Mouse (Mus musculus) lung, postnatal 10 days (tissue): ENCODE data around the gene Arl3.

Experiments
- DNase-seq: peaks from one replicate; pipeline ENCODE4 v3.0.0; 2021

Gene Arl3

DNA sequence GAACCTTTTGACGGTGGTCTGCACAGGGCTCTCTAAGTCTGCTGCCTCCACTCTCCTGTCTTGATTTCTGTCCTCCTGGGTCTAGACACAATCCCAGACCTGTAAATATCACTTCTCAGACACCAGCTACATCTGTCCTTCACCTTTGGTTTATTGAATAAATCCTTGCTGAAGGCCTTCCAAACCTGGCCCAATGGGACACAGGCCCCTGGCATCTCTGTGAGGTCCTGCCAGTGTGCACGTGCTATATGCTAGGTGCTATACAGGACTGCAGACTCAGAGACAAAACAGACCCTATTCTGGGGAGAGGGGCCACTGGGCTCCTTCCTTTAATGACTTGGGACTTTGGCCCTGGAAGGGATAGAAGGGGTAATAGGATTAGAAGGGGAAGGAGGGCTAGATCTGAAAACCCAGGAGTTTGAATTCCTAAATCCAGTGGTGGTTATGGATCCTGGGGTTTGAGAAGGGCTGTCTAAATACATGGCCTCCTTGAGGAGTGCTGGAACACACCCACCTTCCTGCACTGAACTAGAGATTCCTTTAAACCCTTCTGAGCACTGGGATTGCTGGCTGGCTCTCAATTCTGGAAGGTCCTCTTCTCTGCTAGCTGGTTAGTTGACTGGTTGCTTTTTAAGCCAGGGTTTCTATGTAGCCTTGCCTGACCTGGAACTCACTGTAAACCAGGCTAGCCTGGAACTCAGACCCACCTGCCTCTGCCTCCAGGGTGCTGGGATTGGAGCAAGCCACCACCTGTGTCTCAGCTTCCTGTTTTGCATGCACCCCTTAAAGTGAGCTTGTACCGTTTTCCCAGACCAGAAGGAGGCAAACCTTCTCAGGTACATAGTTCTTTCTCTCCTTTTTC lies 56.1 kb downstream of the Arl3 start:
- DNase-seq: no peak

DNA sequence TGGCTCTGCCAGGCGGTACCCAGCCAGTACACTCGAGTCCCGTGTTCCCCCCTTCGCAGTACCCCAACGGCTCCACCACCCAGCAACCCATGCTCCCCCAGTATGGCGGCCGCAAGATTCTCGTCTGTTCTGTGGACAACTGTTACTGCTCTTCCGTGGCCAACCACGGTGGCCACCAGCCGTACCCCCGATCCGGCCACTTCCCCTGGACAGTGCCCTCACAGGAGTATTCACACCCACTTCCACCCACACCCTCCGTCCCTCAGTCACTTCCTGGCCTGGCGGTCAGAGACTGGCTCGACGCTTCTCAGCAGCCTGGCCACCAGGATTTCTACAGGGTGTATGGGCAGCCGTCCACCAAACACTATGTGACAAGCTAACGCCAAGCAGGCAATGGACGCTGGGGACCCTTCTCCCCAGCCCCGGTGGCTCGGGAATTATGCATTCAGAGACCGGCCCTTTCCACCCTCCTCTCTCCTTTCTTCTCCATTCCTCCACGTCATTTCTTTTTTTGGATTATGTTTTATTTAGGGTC lies 57.6 kb downstream of the Arl3 start:
- DNase-seq: no peak

DNA sequence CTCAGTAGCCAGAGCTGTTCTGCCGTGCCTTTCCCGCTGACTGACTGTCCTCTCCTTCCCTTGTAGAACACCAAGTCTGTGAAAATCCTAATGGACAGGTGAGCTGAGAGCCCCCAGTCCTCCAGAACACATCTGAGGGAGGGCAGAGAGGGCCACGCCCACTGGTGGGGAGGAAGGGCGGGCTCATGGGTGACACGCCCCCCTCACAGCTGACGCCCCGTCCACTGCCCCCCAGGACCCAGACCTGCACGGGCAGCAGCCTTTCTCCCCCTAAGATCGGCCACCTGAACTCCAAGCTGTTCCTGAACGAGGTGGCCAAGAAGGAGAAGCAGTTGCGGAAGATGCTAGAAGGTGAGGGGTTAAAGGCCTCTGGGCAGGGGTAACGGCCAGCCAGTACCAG lies 58.6 kb downstream of the Arl3 start:
- DNase-seq: no peak

DNA sequence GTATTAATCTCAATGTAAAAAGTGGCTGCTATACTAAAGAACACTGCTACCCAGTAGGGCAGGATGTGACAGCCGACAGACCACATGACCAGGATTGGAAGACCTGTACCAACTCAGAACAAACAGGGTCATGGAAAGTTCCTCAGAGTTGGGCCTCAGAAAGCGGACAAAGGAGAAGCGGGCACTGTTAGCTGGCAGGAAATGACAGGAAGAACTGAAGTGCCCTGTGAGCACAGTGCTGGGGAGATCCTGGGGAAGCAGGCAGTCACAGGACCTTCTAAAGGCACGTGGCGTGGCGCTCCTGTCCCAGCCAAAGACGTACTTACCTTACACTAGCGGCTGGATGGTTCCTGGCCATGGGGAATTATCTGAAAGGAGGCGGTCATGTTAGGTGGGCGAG lies 61.7 kb downstream of the Arl3 start:
- peak; percentile 66 for DNase-seq

DNA sequence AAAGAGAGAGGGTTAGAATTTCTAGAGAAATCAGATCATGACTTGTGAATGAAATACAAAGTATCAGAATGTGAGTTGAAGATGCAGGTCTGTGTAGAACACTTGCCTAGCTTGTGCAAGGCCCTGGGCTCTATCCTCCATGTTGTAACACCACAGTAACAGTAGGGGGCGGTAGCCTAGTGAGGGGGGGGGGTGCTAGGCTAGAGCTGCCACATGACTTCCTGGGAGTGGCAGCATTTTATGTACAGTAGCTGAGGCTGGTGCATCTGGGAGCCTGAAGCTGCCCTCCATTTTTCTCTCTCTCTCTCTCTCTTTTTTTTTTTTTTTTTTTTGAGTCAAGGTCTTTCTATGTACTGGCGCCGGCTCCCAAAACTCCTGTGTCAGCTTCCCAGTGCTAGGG lies 62.2 kb downstream of the Arl3 start:
- DNase-seq: peak; percentile 63

DNA sequence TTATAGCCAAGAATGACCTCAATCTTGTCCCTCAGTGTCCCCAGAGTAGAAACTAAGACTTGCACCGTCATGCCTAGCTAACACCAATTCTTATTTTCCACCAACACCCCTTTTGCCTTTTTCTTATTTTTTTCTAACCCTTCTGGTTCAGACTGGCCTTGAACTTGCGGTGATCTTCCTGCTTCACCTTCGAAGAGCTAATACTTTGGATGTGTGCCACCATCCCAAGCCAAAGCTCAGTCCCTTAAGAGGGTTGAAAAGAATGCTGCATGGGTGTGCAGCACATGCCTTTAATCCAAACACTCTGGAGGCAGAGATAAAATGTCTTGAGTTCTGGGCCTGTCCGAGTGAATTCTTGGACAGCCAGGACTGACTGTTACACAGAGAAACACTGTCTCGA lies 62.6 kb downstream of the Arl3 start:
- DNase-seq: no peak

DNA sequence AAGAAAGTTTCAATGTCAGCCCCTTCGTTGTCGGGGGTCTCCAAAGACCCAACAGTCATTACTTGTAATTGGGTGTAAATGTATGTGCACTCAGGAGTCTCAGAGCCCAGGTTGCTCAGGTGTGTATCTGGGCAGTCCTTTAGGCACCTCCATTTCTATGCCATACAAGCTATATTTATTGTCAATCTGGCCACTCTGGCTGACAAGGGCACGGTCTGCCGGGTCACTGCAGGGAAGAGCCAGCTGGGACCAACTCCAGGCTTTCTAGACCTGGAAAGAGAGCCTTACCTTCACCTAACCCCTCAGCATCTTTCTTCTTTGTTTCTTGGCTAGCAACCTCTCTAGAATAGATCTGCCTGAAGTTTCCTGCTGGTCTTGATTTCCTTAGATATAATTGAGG lies 63.3 kb downstream of the Arl3 start:
- DNase-seq: no peak

DNA sequence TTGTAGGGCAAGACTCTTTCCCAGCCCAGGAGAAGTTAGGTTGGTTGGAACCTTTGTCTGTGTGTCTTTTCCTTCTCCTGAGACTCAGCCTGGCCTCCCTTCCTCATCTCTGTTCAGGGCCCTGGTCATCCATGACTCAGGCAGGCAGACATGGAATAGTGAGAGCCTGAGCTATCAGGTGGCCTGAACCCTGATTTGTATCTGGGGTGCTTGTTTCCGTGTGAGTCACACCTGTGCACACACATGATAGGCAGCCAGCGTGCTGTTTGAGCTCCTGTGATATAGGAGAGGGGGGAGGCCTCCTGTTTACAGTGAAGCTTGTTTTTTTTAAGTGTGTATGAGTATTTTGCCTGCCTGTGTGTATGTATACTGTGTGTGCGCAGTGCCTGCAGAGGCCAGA lies 63.8 kb downstream of the Arl3 start:
- no peak for DNase-seq

DNA sequence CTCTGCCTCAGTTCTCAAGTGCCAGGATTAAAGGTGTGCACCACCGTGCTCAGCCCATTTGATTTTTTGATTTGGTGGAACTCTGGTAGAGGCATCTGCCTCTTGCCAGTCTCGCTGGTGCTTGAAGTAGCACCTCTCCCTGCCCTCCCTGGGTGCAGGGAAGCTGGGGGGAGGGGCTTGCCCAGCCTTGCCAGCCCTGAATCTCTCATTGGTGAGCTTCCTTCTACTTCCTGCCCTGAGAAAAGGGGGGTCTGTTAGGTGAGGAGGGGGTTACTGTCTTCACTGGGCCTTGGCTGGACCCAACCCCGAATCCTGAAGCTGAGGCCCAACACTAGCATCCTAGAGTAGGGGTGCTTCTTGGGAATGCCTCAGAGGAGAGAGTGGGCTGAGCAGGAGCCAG lies 64.3 kb downstream of the Arl3 start:
- DNase-seq: no peak

DNA sequence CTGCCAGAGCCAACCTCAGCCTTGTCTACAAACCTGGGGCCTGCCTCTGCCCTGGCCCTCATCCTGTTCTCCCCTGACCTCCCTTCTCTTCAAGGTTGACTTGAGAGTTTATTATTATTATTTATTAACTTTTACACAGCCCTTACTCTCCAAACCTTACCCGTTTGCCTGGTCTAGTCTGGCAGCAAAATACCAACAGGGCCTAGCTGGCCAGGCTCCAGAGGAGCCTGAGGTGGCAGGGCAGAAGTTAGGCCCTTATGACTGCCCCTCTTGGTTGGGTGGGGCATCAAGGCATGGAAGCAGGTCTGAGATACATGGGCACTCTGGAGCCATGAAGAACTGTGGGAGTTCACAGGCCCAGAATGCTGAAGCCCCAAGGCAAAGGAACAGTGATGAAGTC lies 65.2 kb downstream of the Arl3 start:
- DNase-seq: no peak

DNA sequence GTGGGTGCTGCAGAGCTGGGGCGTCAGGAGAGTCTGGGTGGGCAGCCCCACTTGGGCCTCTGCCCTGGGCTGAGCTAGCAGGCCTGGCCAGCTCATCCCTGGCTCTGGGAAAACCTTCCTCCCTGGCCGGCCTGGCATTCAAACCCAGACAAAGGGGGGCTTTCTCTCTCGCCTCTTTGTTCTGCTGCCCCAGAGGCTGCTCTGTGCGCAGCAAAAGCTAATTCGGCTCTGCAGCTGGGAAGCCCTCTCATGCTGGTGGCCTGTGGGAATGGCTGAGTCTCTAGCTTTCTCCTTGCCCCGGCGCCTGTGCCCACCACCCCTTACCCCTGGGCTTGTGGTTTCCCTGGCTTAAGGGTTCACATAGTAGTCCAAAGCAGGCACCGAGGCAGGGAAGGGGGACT lies 65.8 kb downstream of the Arl3 start:
- no peak for DNase-seq

DNA sequence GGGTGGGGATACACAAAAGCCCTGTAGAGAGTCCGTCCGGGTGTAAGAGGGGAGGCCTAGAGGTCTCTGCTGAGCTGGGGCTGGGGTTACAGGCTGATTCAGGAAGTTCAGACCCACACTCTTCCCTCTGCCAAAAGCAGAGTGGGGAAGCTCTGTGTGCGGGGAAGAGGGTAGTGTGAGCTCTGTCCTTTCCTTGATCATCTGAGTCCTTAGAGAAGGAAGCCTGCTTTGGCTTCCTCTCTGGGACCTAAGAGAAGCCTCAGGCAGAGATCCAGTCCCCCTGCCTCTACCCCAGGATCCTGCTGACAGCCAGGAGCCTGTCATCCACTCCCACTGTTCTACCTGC lies 66.7 kb downstream of the Arl3 start:
- no peak for DNase-seq

DNA sequence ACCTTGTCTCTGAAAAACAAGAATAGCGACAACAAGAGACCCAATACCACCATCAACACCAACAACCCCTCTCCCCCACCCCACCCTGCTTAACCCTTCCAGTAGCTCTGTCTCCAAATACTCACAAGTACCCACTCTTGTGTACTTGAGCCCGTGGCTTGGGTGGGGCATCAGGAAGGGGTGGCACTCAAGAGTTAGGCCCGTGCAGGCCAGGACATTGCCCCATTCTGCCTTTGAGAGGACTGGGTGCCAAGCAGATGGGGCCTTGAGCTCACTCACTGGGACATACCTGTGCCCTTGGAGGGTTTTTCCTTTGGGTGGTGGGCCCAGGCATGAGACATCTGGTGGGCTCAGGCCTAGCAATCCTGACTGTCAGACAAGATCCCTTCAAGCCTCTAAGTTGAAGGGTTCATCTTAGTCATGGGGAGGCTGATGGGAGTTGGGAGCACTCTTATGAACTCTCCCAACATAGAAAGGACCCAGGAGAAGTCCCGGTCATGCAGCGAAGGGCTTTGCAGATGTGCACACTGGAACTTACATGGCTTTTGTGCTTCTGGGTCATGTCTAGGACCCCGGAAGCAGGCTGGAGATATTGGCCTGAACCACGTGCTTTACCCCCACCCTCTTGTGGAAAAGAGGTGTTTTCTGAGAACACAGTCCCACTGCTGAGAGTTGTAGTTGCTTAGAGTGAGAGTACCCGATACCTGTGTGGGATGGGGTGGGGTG lies 67.2 kb downstream of the Arl3 start:
- DNase-seq: peak; percentile 54

DNA sequence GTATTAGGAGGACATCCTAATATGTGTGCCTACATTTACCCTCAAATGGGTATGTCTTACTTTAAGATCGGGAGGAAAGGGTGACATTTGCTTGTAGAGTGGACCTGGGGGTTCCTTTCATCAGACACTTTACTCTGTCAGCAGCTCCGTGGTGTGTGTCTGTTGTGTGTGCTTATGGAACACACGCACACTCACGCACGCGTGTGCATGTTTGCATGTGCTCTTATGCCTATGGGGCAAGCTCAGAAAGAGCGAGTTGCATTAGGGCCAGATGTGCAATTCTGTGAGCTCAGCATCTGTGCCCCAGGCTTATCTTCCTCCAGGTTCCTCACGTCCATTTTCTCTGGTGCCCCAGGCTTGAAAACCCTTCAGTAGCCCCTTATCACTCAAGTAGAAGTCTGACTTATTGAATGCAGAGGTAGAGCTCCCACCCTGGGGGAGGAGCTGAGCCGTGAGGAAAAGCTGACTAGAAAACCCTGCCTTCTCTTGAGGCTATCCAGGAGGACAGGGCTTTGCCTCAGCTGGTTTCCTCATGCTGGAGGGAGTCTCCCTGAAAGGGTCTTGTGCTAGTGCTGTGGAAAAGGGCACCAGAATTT lies 68.1 kb downstream of the Arl3 start:
- peak; percentile 50 for DNase-seq

DNA sequence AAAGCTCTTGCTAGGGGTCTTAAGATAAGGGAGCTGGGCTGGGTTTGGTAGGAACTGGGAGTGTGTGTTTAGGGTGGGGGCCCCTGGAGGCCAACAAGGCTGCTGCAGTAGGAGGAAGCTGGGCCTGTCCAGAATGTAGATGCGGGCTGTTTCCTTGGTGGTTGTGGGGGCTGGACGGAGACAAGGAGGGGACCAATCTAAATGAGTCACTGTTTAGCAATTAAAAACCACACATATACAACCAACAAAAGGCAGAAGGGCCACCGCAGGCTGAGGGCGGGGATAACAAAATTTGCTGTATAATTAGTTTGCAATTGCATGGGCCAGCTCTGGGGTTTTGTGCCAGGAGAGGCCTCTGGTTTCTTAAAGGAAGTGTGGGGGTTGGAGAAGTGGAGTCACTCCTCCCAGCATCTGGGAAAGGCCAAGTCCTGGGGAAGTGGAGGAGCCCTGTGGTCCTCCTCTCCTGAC lies 68.9 kb downstream of the Arl3 start:
- peak; percentile 79 for DNase-seq

DNA sequence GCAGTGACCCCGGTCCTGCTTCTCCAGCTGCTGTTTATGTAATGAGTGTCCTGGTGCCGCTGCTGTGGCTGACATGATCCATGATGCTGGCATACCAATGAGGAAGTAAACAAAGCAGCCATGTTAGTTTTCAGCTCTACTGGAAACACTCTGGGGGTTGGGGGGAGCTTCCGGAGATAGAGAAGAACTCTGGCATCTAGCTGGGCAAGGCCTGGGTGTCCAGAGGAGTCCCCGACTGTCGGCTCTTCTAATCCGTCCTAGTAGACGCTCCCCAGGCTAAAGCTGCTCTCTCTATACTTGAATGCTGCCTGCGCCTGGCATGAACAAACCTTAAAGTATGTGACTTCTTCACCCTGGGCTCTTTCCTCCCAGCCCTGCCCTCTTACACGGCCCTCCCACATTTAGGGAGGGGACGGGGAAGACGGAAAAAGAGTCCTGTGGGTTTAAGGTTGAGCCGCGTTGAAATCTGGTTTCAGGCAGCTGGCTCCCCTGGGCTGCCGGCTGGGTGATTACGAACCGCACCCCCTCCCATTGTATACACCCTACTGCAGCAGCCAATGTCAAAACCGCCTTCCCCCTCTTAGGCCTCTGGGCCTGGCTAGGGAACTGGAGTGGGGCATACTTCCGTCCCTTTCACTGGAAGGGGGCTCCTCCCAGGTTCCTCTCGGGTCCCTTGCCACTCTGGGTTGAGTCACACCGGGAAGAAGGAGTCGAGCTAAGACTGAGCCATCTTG lies 69.5 kb downstream of the Arl3 start:
- peak; percentile 91 for DNase-seq

DNA sequence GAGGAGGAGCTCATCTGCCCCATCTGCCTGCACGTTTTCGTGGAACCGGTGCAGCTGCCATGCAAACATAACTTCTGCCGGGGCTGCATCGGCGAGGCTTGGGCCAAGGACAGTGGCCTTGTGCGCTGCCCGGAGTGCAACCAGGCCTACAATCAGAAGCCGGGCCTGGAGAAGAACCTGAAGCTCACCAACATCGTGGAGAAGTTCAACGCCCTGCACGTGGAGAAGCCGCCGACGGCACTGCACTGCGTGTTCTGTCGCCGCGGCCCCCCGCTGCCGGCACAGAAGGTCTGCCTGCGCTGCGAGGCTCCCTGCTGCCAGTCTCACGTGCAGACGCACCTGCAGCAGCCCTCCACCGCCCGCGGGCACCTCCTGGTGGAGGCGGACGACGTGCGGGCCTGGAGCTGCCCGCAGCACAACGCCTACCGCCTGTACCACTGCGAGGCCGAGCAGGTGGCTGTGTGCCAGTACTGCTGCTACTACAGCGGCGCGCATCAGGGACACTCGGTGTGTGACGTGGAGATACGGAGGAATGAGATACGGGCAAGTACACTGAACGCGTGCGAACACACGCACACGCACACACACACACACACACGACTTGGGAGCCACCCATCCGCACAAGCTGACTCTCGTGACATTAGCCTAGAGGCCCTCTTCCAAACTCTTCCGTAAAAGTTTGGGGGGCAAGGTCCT lies 70.4 kb downstream of the Arl3 start:
- peak; percentile 88 for DNase-seq

DNA sequence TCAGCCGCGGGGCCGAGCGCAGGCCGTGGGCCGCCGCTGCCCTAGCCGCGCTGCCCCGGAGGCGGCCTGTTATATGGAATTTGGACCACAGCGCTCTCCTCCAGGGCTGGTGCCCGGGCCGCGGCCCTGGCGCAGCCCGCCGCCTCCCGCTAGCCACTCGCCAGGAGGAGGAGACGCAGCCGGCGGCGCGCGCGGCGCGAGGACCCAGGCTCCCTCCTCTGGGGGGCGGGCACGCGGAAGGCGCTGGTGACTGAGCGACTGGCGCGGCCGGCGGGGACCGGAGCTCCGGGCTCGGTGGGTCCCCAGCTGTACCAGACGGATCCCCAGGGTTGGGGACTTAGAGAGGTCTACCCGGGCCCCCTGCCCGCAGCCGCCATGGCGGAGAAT lies 70.9 kb downstream of the Arl3 start:
- DNase-seq: peak; percentile 88

DNA sequence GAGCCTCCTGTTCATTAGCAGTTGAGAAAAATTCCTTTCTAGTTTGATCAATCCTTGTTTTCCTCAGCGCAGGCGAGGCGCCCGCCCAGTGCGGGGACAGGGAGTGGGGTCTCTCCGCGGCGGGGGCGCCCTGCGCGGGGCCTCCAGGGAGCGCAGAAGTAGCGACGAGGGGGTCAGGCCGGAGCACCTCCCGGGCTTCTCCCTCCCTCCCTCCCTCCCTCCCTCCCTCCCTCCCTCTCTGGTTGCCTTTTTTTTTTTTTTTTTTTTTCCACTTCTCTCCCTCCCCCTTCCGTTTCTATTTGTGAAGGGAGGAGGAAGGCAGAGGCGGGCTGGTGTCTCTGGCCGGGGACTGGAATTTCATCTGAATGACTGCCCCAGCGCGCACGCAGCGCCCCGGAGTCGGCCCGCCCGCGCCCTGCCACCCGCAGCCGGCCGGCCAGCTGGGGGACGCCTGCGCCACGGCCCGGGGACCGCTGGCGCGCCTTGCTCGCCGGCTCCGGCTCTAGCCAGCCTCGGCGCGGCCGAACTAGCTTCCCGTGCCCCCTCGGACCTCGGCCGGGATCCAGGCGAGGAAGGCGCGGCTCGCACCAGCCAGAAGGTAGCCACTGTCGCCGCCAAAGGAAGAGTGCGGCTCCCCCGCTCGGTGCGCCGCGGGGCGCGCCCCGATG lies 71.5 kb downstream of the Arl3 start, which contains the start of gene Trim8:
Trim8 (plus strand) TSS at position 302 of the 668 bp plus-strand sequence.
- DNase-seq: peak; percentile 92

DNA sequence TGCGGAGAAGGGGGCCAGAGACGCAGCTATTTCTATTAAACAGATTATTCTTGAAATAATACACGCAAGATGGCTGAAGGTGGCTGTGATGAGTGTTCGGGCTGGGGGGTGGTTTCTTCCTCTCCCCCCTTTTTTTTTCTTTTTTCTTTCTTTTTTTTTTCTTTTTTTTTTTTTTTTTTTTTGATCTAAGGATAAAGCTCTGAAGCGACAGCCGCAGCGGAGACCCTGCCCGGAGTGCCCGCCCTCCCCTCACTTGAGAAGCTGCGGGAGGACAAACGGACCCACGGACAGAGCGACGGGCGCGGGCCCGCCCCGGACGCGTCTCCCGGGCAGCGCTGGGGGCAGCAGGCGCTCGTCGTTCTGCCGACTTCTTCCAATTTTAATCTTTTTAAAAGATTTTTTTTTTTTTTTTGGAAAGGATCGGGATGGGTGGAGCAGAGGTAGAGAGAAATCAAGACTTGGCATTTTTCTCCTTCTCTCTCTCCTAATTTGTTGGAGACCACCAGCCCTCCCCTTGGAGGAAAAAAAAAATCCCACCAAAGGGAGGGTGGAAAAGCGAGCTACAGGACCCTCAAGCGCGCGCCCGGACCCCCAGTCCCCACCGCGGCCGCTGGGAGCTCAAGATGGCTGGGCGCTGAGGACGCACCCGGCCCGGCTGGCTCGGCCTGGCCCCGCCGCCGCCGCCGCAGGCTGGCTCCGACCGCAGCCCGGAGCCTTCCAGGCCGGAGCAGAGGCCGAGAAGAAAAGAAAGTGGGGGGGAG lies 72.2 kb downstream of the Arl3 start:
- DNase-seq: peak; percentile 72
